Mouse (Mus musculus) c-Kit-negative CD71-positive TER-119-positive erythroid progenitor cells, embryonic 14.5 days (primary cell): ENCODE measurements around the gene Fam84a.

Experiments
- DNase-seq: peaks from one replicate; pipeline ENCODE4 v3.0.0-alpha.2; 2013; ENCODE audit warnings: low read depth, low spot score

Fam84a gene

DNA sequence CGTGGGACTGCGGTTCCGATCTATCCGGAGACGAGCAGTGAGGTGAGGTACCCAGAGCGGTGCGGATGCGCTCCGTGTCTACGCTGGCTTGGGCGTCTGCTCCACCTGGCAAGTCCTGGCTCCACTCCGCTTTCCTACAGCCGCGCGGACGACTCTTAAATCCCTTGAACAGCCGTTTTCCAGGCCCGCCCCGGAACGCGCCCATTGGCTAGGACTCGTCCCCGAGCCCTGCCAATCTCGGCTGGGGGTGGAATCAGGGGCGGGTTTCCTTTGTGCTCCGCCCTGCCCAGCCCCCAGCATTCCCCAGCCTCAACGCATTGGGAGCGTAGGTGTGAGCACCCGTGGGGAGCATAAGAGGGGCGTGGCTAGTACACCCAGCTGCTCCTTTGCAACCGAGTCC lies at the start of gene Fam84a:
Fam84a (minus strand) TSS at position 134 of the 400 bp plus-strand sequence.
- DNase-seq: no peak

DNA sequence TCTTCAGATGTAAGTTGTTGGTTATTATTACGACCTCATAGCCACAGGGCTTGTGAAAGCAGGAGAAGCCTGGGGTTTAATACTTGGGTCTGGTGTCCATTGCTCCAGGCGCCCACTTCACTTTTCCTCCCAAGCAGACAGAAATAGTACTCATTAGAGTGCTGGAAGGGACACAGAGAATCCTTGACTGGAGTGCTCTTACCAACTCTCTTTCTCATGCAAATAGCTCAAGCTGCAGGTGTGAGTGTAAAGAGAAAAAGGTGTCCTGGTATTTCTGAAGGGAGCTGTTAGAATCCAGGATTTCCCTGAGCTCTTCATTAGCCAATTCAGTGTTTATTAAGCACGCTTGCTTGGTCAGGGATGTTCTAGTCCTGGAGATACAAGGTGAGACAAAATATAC lies 43.6 kb upstream of the Fam84a start:
- no peak for DNase-seq

DNA sequence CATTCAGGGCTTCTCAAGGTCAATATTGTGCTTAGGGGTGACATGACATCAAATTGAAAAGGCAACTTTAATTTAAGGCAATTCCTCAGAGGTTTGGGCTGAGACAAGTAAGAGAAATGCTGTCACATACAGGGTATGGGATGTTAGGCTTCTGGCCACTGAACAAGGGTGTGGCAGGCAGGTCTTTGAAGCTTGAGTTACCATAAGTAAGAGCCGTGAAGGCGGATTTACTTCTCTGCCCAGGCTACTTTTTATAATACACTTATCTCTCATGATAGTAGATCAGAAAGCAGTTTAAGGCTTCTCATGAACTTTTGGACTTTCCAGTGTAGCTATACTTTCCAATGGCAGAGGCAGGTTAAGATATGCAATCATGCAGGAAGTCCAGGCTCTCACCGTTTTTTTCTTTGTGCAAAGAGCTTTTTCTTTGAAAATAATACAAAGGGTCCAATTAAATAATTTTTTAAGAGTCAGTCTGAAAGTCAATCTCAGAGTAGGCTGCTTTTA lies 34.9 kb upstream of the Fam84a start:
- DNase-seq: no peak

DNA sequence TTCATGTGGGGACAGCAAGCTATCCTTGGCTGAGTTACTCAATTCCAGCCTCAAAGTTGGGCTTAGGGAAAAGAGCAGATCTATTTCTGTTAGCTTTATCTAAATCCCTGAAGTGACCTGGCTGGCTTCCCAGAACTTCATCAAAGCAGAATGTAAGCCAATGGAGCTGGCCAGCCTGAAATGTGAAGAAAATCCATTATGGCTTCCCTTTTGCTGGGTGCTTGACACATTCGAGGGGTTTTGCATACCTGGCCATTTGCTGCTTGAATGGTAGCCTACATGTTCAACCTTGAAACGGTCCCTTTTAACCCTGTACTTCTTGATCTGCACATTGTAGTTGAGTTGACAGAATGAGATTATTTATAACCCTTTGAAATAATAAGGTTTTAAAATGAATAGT lies 13.9 kb upstream of the Fam84a start:
- no peak for DNase-seq

DNA sequence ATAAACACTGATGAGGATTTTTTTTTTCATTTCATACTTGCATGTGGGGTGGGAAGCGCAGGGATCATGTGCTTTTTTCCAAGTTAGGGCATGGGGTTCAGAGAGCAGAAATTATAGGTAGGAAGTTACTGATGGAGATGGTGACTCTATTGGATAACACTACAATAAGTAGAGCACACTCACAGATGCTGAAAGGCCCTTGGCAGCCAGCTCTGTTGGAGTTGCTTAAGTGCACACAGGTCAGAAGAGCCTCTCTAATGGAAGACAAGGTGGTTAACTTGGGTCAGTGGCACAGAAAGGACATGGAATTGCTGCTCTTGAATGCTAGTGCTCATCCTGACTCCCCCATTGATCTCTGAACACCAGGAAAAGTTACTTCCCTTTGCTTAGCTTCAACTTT lies 13.1 kb upstream of the Fam84a start:
- no peak for DNase-seq

DNA sequence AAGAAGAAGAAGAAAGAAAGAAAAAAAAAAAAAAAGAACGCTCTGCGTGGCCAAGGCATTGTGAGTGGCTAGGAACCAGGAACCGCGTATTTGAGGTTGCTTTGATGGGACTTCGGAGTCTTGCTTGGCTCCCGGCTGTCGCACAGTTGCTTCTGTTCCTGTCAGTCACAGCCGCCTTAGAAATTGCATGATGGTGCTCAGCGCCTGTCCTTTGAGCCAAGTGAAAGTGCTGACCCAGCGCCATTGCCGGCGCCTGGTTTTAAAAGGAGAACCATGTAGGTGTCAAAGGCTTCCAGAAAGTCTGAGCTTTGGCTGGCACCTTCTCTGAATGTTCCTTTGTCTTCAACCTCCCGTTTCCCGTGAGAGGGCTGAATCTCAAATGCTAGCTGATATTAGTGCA lies 572 bp upstream of the Fam84a start:
- DNase-seq: no peak

DNA sequence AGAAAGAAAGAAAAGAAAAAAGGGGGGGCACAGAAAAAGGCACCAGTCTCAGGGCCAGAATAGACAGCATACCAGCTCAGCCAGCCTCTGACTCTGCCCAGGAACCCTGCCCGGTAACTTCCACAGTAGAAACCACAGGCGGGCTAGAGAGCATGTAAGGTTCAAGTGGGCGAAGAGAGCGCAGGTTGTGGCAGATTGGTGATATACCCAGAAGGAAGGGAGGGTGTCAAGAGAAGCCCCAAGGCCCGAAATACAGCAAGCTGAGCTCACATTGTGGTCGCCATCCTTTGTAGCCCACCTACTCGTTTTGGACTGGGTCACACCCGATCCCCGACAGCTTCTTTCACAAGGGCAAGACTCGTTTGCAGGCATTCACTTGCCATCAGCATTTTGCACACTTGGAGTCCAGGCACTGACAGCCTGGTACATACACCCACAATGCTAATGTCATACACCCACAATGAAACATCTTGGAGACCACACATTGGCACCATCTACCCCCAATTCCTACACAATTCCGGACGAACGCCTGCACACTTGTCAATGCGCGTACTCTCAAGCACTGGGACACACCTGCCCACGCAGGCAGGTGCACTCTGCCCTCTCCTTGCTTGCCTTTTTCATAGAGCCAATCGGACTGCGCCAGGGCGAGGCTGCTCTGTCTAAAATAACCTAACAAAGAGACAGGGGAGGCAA lies 770 bp downstream of the Fam84a start:
- DNase-seq: no peak

DNA sequence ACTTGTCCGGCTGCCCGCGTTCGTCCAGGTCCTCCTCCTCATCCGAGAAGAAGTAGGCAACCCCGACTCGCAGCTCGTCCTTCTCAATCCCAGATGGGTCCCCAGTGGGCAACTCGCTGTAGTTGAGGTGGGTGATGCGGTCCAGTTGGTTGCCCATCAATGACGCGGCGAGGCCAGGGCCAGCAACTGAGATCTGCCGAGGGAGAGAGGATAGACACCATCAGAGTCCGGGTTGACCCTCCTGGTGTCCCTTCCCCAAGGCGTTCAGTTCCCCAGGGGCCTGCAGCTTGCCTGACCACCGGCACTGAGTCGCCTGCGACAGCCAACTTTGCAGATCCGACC lies 1.3 kb downstream of the Fam84a start:
- DNase-seq: no peak

DNA sequence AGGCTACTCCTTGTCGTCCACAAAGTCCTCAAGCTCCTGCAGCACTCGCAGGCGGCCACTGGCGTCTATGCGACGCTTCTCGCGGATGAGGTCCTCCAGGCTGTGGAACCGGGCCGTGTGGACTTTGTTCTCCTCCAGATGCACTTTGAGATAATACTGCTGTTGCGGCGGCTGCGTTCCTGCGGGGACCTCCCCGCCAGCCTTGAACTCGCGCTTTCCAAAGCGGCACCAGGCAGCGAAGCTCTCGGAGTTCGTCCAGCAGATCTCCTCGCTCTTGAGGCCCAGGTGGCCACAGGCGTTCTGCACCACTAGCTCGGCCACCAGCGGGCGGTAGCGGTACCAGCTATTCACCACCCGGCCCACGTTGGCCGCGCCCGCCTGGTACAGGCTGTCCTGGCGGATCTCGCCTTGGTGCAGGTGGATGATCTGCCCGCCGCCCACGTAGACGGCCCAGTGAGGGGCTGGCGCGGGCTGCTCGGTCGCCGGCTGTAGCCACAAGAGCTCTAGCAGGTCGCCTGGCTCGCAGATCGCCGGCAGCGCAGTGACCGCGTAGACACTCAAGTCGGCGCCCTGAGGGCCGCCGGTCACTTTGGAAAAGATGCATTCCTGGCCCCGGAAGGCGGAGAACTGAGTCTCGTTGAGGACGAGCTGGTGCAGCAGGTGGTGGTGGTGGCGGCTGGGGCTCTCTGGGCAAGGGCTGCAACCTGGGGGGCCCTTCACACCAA lies 1.8 kb downstream of the Fam84a start:
- DNase-seq: no peak

DNA sequence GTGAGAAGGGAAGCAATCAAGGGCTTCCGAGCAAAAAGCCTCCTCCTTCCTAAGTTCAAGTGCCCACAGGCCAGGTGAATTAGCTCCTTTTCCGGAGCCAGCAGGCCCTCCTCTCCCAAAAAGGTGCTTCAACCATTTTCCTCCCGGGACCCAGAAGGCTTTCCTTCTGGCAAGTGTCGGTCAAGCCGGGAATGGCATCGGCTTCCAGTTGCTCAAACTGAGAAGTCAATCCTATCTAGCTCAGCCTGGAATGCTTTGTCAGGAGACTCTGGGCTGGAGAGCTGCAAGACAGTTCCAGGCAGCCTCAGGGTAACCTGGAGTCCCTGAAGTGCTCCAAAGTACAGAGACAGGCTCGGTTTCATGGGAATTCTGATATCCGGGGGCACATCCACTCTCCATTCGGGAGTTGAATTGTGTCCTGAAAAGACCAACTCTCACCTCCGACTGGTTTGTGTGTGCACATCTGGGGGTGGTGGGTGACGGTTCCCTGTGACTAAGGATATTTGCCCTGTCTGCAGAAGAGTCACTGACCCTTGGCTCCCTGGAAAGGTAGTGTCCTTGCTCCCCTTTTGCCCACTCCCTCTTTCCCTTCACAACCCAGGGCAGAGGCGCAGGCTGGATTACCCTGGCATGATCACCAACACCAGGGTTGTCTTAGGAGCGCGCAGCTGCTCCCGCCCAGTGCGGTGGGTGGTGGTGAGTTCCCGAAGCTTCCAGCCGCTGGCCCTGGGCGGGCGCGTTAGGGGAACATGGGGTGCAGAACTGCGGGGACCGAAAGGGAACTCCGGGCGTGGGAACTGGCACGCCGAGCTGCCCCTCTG lies 2.6 kb downstream of the Fam84a start:
- no peak for DNase-seq

DNA sequence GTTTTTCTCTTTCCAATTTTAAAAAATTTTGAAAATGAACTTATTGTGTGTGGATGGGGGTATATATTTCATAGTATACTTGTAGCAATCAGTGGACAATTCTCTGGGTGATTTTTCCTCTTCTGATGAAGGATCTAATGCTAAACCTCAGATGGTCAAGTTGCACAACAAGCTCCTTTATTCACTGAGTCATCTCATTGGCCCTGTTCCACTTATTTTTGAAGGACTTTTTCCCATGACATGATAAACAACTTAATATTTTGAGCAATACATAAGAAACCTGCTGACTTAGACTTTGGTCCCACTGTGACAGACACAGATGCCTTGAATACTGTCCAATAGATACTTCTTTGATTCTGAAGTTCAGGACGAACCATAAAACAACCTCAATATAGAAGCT lies 14.8 kb downstream of the Fam84a start:
- DNase-seq: no peak

DNA sequence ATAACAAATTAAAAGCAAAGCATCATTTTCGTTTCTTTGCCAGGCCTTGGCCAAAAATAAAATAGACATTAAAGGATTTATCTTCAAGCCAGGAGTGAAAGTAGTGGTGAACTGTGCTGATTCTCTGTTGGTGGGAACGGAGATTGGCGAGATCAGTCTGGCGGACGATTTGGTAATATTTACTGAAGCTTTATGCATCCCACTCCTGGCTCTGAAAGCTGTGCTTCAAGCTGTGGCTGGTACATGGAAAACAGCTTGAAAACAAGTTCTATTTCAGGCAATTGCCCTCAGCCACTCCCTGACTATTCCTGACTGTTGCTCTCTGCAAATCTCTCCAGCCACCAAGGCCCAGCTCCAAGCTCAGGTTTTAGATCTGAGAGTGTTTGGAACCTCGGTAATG lies 37.1 kb downstream of the Fam84a start:
- DNase-seq: no peak

DNA sequence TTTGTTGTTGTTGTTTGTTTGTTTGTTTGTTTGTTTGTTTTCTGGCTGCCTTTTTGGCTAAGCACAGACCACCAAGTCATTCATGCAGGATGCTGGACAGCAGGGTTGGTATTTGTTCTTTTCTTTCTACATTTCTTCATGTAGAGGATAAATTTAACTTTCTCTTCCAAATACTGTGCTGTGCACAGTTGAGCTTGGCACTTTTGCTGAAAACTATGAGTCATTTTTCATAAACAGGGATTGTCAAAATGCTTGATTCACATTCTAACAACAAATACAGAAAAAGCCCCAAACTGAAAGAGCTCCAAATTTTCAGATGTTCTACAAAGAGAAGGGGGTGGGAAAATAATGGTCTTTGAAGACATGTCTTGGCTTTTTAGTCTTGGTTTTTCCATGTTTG lies 54.9 kb downstream of the Fam84a start:
- DNase-seq: no peak
